Mouse (Mus musculus) limb, embryonic 14.5 days (tissue): ENCODE measurements around the gene Eif4e3. TPM values are rescaled to one million over a fixed set of nuclear protein-coding genes. Genes with fewer than 3 reads are reported as not detected.

ENCODE experiments used
- ATAC-seq: fragments of 200-750 bp; cut with Nextera tagmentation; 2 replicates; pipeline ENCODE4 v1.8.0; 2017; ENCODE audit warnings: low read depth, moderate number of reproducible peaks, moderate TSS enrichment; ENCODE audit not compliant: low FRiP score
- DNase-seq: peaks from one replicate; pipeline ENCODE4 v3.0.0-alpha.2; 2015; ENCODE audit warnings: low spot score
- H3K27ac ChIP-seq: fragments of 300-500 bp; sonication (generic); replicated peaks from 2 replicates; pipeline ENCODE4 v1.5.1; 2014; ENCODE audit warnings: low read depth, mild to moderate bottlenecking, low read length, moderate library complexity, mixed read lengths
- H3K27me3 ChIP-seq: fragments of 300-500 bp; sonication (generic); 2 replicates; pipeline ENCODE4 v1.6.1; 2014; ENCODE audit warnings: low read length, mixed read lengths; ENCODE audit not compliant: control insufficient read depth, insufficient read depth
- H3K36me3 ChIP-seq: fragments of 300-500 bp; sonication (generic); 2 replicates; pipeline ENCODE4 v1.6.1; 2014; ENCODE audit warnings: mild to moderate bottlenecking, low read length, moderate library complexity, mixed read lengths; ENCODE audit not compliant: control insufficient read depth, insufficient read depth
- H3K4me1 ChIP-seq: fragments of 300-500 bp; sonication (generic); 2 replicates; pipeline ENCODE4 v1.6.1; 2014; ENCODE audit warnings: antibody characterized with exemption, low read length, mixed read lengths; ENCODE audit not compliant: control insufficient read depth, insufficient read depth
- H3K4me2 ChIP-seq: fragments of 300-500 bp; sonication (generic); replicated peaks from 2 replicates; pipeline ENCODE4 v1.6.1; 2014; ENCODE audit warnings: low read depth, mild to moderate bottlenecking, low read length, moderate library complexity; ENCODE audit not compliant: severe bottlenecking
- H3K4me3 ChIP-seq: fragments of 300-500 bp; sonication (generic); replicated peaks from 2 replicates; pipeline ENCODE4 v1.5.1; 2014; ENCODE audit warnings: low read length
- H3K9ac ChIP-seq: fragments of 300-500 bp; sonication (generic); 2 replicates; pipeline ENCODE4 v1.6.1; 2014; ENCODE audit warnings: mild to moderate bottlenecking, low read depth, low read length, moderate library complexity; ENCODE audit not compliant: severe bottlenecking
- H3K9me3 ChIP-seq: fragments of 300-500 bp; sonication (generic); 2 replicates; pipeline ENCODE4 v1.6.1; 2016; ENCODE audit warnings: low read length; ENCODE audit not compliant: control insufficient read depth
- POLR2A ChIP-seq: fragments of 200-500 bp; IDR thresholded peaks from 2 replicates; pipeline ENCODE4 v1.8.0; 2012; ENCODE audit warnings: inconsistent platforms, mild to moderate bottlenecking, moderate library complexity, borderline replicate concordance; ENCODE audit not compliant: insufficient read depth, insufficient read length; ENCODE audit errors: extremely low read depth
- WGBS: fragments of 180-500 bp; shearing (Covaris S2); extraction: QIAGEN DNeasy Blood & Tissue Kit; methylation state at CpG from one replicate; pipeline ENCODE4 v1.1.7; 2014; 5-methylcytosine and 5-hydroxymethylcytosine counted together
- polyA plus RNA-seq, 2 experiments: library from polyadenylated mRNA; depleted of rRNA in 1 of 2; stranded (reverse) in 1 of 2; unstranded in 1 of 2; fragments of >200 nt; fragmentation: Nextera tagmentation in 1 of 2; extraction: Ambion mirVana in 1 of 2; gene quantifications; 2 replicates each; pipeline versions ENCODE4 v1.2.1 to v1.2.3; 2012 to 2014

Gene Eif4e3
- polyA plus RNA-seq, 2 experiments = 14.6 to 19.8 TPM

- H3K9me3 ChIP-seq = no peaks in the 10 kb centered on the region
- H3K4me3 ChIP-seq = no peak overlapping the region
- H3K27ac ChIP-seq = no peak overlapping the region
- H3K36me3 ChIP-seq = peaks cover 14% of the 10 kb centered on the region
- H3K9ac ChIP-seq = no peak overlapping the region
- ATAC-seq (no peak), DNase-seq (no peak)
- H3K27me3 ChIP-seq = no peaks in the 10 kb centered on the region
- H3K4me1 ChIP-seq = no peaks in the 10 kb centered on the region; the same call in 1 of the 2 replicates
- H3K4me2 ChIP-seq = no peak overlapping the region
- no peak for TF ChIP-seq POLR2A
- WGBS = 39% methylated on average over 4 of the region's 4 CpGs
Observed at GRCm38 (mm10) chr6:99637456-99637855, 29.1 kb downstream of the Eif4e3 start.

GRCm38 (mm10) chr6:99636801-99637200, 29.8 kb downstream of the Eif4e3 start:
- Histone ChIP-seq H3K9me3 (no peaks in the 10 kb centered on the region), H3K4me3 (no peak overlapping the region), H3K4me2 (no peak overlapping the region), H3K36me3 (peaks cover 14% of the 10 kb centered on the region), H3K27me3 (no peaks in the 10 kb centered on the region), H3K4me1 (no peaks in the 10 kb centered on the region; the same call in 1 of the 2 replicates), H3K27ac (no peak overlapping the region), H3K9ac (no peak overlapping the region)
- WGBS = 36% methylated on average over 8 of the region's 8 CpGs
- no peak for DNase-seq
- no peak for TF ChIP-seq POLR2A
- no peak for ATAC-seq

DNA sequence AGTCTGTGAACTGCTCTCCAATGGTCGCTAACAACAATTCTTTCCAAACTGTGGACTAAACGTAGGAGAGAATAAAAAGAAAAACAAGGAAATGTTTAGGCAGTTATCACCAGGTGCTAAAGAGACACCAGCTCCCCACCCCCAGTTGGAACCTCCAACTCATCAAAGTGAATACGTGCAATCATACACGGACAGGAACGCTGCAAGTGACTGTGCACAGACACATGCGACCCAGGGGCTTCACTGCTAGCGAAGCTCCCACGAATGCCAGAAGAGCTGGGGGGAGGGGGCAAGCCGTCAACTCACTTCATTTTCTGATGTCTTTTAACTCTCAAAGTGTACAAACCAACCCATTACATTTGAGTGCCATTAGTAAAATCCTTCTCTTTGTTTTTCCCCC, 30.4 kb downstream of the Eif4e3 start:
- Histone ChIP-seq H3K9me3 (no peaks in the 10 kb centered on the region), H3K4me1 (no peaks in the 10 kb centered on the region; the same call in 1 of the 2 replicates), H3K9ac (no peak overlapping the region), H3K27ac (no peak overlapping the region), H3K36me3 (peaks cover 19% of the 10 kb centered on the region), H3K27me3 (no peaks in the 10 kb centered on the region), H3K4me3 (no peak overlapping the region), H3K4me2 (no peak overlapping the region)
- DNase-seq = no peak
- TF ChIP-seq POLR2A = no peak
- no peak for ATAC-seq
- 61% methylated on average over 9 of the region's 9 CpGs for WGBS

DNA sequence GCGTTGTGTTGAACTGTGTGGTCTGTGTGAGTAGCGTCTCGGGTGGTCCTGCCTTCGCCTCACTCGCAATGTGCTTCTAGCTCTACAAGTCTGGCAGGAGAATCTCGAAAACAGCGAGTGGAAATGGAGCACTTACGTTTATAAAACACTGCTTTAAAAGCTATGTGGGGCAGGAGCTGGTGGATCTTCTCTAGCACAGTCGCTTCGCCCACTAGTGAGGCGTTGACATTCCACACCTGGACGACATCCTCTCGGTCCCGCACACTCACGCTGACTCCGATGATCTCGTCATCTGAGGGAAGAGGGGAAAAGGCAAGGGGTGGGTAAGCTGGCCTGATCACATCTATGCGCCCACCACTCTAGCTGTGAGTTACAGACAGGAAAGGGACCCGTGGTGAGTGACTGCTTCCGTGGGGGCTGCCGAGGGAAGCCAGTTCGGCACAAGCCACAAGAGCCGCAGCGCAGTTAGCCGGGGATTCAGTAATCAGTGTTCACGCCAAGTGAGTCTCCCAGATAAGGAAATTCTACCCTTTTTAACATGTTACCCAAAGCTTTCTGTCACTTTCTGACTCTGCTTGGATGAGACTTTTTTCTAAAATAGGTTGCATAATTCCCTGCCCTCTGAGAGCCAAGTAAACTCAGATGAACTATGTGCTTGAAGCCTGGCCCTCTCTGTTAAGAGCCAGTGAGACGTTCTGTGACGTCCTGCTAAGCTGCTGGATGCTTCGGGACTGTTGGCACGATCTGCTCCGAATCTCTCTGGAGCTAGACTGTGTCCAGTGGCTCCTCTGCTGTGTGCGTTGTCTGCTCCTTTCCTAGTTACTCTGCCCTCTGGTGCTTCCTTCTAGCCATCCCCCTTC, 34.2 kb downstream of the Eif4e3 start:
- Histone ChIP-seq H3K4me1 (peaks cover 5% of the 10 kb centered on the region; the same call in 1 of the 2 replicates), H3K9me3 (no peaks in the 10 kb centered on the region), H3K4me3 (no peak overlapping the region), H3K27ac (no peak overlapping the region), H3K36me3 (peaks cover 24% of the 10 kb centered on the region), H3K4me2 (no peak overlapping the region), H3K27me3 (no peaks in the 10 kb centered on the region), H3K9ac (no peak overlapping the region)
- ATAC-seq (no peak), DNase-seq (no peak)
- no peak for TF ChIP-seq POLR2A
- WGBS = 88% methylated on average over 32 of the region's 32 CpGs

- WGBS = 88% methylated on average over 5 of the region's 5 CpGs
Observed at GRCm38 (mm10) chr6:99631637-99632036, 34.9 kb downstream of the Eif4e3 start.

More at GRCm38 (mm10) chr6:99631637-99632036, 34.9 kb downstream of the Eif4e3 start:
- no peak for DNase-seq
- Histone ChIP-seq H3K9me3 (no peaks in the 10 kb centered on the region), H3K9ac (no peak overlapping the region), H3K4me1 (peaks cover 12% of the 10 kb centered on the region), H3K36me3 (peaks cover 24% of the 10 kb centered on the region), H3K27me3 (no peaks in the 10 kb centered on the region), H3K27ac (no peak overlapping the region), H3K4me2 (no peak overlapping the region), H3K4me3 (no peak overlapping the region)
- TF ChIP-seq POLR2A = no peak
- ATAC-seq = no peak
